Mouse (Mus musculus): ENCODE results near the gene Slc30a7. TPM values are rescaled to one million over a fixed set of nuclear protein-coding genes. Genes with fewer than 3 reads are reported as not detected.

The Slc30a7 gene
- total and polyA plus RNA-seq, 2 experiments from 2014 or later, result 8.4 to 42.2 TPM

DNA sequence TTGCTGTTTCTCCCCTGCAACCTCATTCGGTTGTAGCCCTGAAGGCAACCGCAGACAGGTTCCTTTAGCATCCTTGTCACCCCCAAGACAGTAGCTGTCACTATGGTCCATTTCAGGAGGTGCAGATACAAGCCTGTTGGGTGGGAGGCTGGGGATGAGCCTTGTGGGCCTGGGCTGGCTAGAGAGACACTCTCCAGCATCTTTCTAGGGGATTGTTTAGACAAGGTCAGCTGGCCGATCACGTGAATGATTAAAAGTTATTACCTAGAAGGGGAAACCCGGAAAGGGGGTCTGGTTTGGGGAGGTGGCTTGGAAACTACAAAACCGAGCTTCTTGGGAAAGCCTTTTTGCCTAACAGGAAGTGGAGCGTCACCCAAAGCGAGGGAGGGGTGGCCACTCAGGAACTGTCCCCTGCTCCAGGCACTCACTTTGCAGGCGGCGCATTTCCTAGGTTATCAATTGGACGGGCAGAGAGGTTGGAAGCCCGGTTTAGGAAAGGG, 785 bp upstream of the Slc30a7 start:
- Histone ChIP-seq H3K4me1 (ENCODE audit: control insufficient read depth, insufficient read depth) (peaks cover 4% of the 10 kb centered on the region; the same call in 1 of the 2 replicates), H3K36me3 (replicated peaks; ENCODE audit: control insufficient read depth, insufficient read depth, low read length) (peaks cover 12% of the 10 kb centered on the region; the same call in 1 of the 2 replicates), H3K4me3 (ENCODE audit: low read depth, low read length) (peak overlapping the region; percentile 95), H3K4me2 (ENCODE audit: low read depth, low read length) (peak overlapping the region; percentile 96), H3K9me3 (replicated peaks; ENCODE audit: control insufficient read depth, low read length) (no peaks in the 10 kb centered on the region), H3K27me3 (ENCODE audit: control insufficient read depth, insufficient read depth, low read length) (no peaks in the 10 kb centered on the region), H3K27ac (ENCODE audit: low read depth) (peak overlapping the region; percentile 88), H3K9ac (replicated peaks; ENCODE audit: low read depth, low read length) (peak overlapping the region; percentile 91)
- DNase-seq (ENCODE audit: low spot score), result peak; percentile 74
- peak; percentile 50 for ATAC-seq (ENCODE audit: insufficient read depth, low read depth)
- 1% methylated on average over 12 of the region's 12 CpGs for WGBS
- TF ChIP-seq CTCF (IDR thresholded peaks at IDR 0.05; ENCODE audit: low read depth), result no peak
- no peak for TF ChIP-seq EP300 (IDR thresholded peaks at IDR 0.05; ENCODE audit: low read depth)

DNA sequence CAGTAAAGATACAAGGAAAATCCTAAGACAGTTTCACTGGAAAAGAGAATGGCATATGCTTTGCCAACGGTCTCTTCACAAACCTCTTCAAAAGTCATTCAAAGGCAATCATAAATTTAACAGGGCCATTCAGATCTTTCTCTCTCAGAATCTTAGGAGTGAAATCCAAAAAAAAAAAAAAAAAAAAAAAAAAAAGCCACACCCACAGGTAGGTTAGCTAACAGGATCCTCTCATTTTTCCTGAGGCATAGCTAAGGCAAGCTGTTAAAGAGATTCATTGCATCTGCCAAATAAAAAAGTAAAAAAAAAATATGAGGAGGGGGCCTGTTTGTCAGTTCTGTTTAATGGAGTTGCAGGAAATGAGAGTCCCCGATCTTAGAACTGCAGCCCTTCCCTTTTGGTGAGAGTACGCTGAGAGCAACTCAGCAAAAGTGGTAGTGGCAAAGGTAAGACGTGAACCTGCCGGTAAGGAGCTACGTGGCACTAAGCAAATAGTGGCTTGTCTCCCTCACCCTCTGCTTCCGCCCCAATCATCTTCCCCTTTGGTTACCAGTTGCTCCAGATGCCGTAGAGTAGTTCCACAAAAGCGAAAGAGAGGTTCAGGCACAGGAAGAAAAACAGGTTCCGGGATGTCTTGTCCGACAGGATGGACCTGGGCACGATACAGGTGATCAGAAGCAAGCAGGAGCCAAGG, 775 bp downstream of the Slc30a7 start:
- ATAC-seq (ENCODE audit: insufficient read depth, low read depth) (no peak), DNase-seq (ENCODE audit: low spot score) (no peak)
- Histone ChIP-seq H3K27me3 (ENCODE audit: control insufficient read depth, insufficient read depth, low read length) (no peaks in the 10 kb centered on the region), H3K4me3 (ENCODE audit: low read depth, low read length) (peak overlapping the region; percentile 95), H3K9me3 (replicated peaks; ENCODE audit: control insufficient read depth, low read length) (no peaks in the 10 kb centered on the region), H3K4me1 (ENCODE audit: control insufficient read depth, insufficient read depth) (no peaks in the 10 kb centered on the region; the same call in 1 of the 2 replicates), H3K27ac (ENCODE audit: low read depth) (peak overlapping the region; percentile 88), H3K4me2 (ENCODE audit: low read depth, low read length) (peak overlapping the region; percentile 96), H3K36me3 (replicated peaks; ENCODE audit: control insufficient read depth, insufficient read depth, low read length) (peaks cover 18% of the 10 kb centered on the region; the same call in 1 of the 2 replicates), H3K9ac (replicated peaks; ENCODE audit: low read depth, low read length) (peak overlapping the region; percentile 91)
- 6% methylated on average over 12 of the region's 12 CpGs for WGBS
- TF ChIP-seq EP300 (IDR thresholded peaks at IDR 0.05; ENCODE audit: low read depth) (no peak), CTCF (IDR thresholded peaks at IDR 0.05; ENCODE audit: low read depth) (no peak)

DNA sequence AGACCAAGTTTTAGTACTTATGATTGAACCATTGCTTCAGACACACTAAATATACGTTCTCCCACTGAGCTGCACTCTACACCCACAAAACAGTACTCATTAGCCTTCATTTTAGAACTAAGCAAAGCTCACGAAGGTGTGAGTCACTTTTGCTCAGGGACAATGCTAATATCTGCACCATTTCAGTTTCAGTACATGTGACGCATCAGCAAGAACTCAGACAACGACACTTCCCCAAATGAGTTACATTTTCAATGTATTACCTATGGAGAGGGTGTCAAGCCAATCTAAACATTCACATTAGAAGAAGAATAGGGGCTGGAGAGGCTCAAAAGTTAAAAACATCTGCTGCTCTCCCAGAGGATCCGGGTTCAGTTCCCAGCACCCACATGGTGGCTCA, 10.3 kb downstream of the Slc30a7 start:
- ATAC-seq (ENCODE audit: insufficient read depth, low read depth) (no peak), DNase-seq (ENCODE audit: low spot score) (no peak)
- Histone ChIP-seq H3K9me3 (replicated peaks; ENCODE audit: control insufficient read depth, low read length) (peaks cover 8% of the 10 kb centered on the region; the same call in 1 of the 2 replicates), H3K27ac (ENCODE audit: low read depth) (no peak overlapping the region), H3K4me3 (ENCODE audit: low read depth, low read length) (no peak overlapping the region), H3K4me1 (ENCODE audit: control insufficient read depth, insufficient read depth) (no peaks in the 10 kb centered on the region), H3K27me3 (ENCODE audit: control insufficient read depth, insufficient read depth, low read length) (no peaks in the 10 kb centered on the region), H3K9ac (replicated peaks; ENCODE audit: low read depth, low read length) (no peak overlapping the region), H3K4me2 (ENCODE audit: low read depth, low read length) (no peak overlapping the region), H3K36me3 (replicated peaks; ENCODE audit: control insufficient read depth, insufficient read depth, low read length) (peaks cover 19% of the 10 kb centered on the region)
- 89% methylated on average over 5 of the region's 5 CpGs for WGBS
- TF ChIP-seq CTCF (IDR thresholded peaks at IDR 0.05; ENCODE audit: low read depth) (no peak), EP300 (IDR thresholded peaks at IDR 0.05; ENCODE audit: low read depth) (no peak)

DNA sequence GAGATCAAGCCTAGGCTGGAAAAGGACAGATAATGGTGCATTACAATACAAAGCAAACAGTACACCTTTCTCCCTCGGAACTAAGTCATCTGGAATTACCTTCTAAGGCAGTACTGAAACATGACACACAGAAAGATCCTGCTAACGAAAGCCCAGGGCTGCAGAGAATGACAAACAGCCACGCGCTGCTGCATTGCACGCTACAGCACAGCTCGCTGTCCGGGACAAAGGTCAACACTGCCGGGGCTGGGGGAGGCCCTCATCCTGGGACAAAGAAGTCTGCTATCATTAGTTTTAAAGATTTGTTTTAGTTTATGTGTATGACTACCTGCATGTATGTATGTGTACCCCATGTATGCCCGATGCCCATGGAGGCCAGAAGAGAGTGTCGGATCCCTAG, 14.2 kb downstream of the Slc30a7 start:
- Histone ChIP-seq H3K27ac (ENCODE audit: low read depth) (no peak overlapping the region), H3K27me3 (ENCODE audit: control insufficient read depth, insufficient read depth, low read length) (no peaks in the 10 kb centered on the region), H3K4me2 (ENCODE audit: low read depth, low read length) (no peak overlapping the region), H3K4me3 (ENCODE audit: low read depth, low read length) (no peak overlapping the region), H3K36me3 (replicated peaks; ENCODE audit: control insufficient read depth, insufficient read depth, low read length) (peaks cover 35% of the 10 kb centered on the region), H3K9ac (replicated peaks; ENCODE audit: low read depth, low read length) (no peak overlapping the region), H3K4me1 (ENCODE audit: control insufficient read depth, insufficient read depth) (no peaks in the 10 kb centered on the region), H3K9me3 (replicated peaks; ENCODE audit: control insufficient read depth, low read length) (peaks cover 7% of the 10 kb centered on the region; the same call in 1 of the 2 replicates)
- DNase-seq (ENCODE audit: low spot score) (no peak), ATAC-seq (ENCODE audit: insufficient read depth, low read depth) (no peak)
- no peak for TF ChIP-seq EP300 (IDR thresholded peaks at IDR 0.05; ENCODE audit: low read depth)
- no peak for TF ChIP-seq CTCF (IDR thresholded peaks at IDR 0.05; ENCODE audit: low read depth)
- 76% methylated on average over 10 of the region's 10 CpGs for WGBS

DNA sequence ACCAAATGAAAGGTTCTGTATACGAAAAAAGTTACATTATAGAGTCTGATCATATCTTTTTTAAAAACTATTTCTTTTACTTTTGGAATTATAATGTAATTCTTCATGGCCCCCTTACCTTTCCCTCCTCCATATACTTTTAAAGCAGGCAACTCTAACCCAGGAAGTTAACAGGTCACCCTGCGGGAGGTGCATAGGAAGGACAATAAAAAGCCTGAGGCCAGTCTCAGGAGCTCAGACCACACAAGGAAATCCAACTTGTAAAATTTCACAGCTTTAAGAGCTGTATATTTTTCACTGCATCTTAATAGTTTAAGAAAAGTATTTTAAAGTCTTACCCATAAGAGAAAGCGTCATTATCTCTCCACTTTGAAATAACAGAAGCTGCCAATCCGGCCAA, 14.6 kb downstream of the Slc30a7 start:
- WGBS, result 71% methylated on average over 4 of the region's 4 CpGs
- Histone ChIP-seq H3K4me3 (ENCODE audit: low read depth, low read length) (no peak overlapping the region), H3K27me3 (ENCODE audit: control insufficient read depth, insufficient read depth, low read length) (no peaks in the 10 kb centered on the region), H3K27ac (ENCODE audit: low read depth) (no peak overlapping the region), H3K9ac (replicated peaks; ENCODE audit: low read depth, low read length) (no peak overlapping the region), H3K36me3 (replicated peaks; ENCODE audit: control insufficient read depth, insufficient read depth, low read length) (peaks cover 33% of the 10 kb centered on the region), H3K4me2 (ENCODE audit: low read depth, low read length) (no peak overlapping the region), H3K4me1 (ENCODE audit: control insufficient read depth, insufficient read depth) (no peaks in the 10 kb centered on the region), H3K9me3 (replicated peaks; ENCODE audit: control insufficient read depth, low read length) (peaks cover 3% of the 10 kb centered on the region; the same call in 1 of the 2 replicates)
- ATAC-seq (ENCODE audit: insufficient read depth, low read depth) (no peak), DNase-seq (ENCODE audit: low spot score) (no peak)
- no peak for TF ChIP-seq EP300 (IDR thresholded peaks at IDR 0.05; ENCODE audit: low read depth)

Measured in heart, postnatal 0 days (tissue).